Mouse (Mus musculus) CH12.LX (cell line): ENCODE results near the gene Tmx2. TPM values are rescaled to one million over a fixed set of nuclear protein-coding genes. Genes with fewer than 3 reads are reported as not detected.

Source experiments
- DNase-seq: peaks from one replicate; pipeline ENCODE4 v3.0.0-alpha.2; 2013; ENCODE audit errors: extremely low read depth
- H3K27ac ChIP-seq: 2 replicates; pipeline ENCODE4 v1.5.1; 2012; ENCODE audit warnings: low read depth, mild to moderate bottlenecking, control low read depth, moderate library complexity; ENCODE audit not compliant: insufficient read depth
- H3K27me3 ChIP-seq: replicated peaks from 2 replicates; pipeline ENCODE3; 2012; ENCODE audit warnings: inconsistent platforms
- H3K36me3 ChIP-seq, 2 experiments: replicated peaks in 1 of 2; 2 replicates each; pipeline versions ENCODE3 to v1.6.1; 2012; ENCODE audit warnings: inconsistent platforms in 1 of 2, low read length in 1 of 2, mild to moderate bottlenecking in 1 of 2, mixed read lengths in 1 of 2, moderate library complexity in 1 of 2; ENCODE audit not compliant: control insufficient read depth in 1 of 2, insufficient read depth in 1 of 2
- H3K4me1 ChIP-seq, 2 experiments: 2 replicates each; pipeline ENCODE4 v1.6.1; 2012; ENCODE audit warnings: inconsistent platforms in 1 of 2, moderate library complexity in 1 of 2; ENCODE audit not compliant: insufficient read depth in 2 of 2, control insufficient read depth in 1 of 2
- H3K4me2 ChIP-seq: 2 replicates; pipeline ENCODE4 v1.6.1; 2012; ENCODE audit warnings: low read depth, mild to moderate bottlenecking, control low read depth; ENCODE audit not compliant: poor library complexity, insufficient read depth, severe bottlenecking
- H3K4me3 ChIP-seq, 3 experiments: fragments of 150-350 bp in 1 of 3; sonication (generic) in 1 of 3; replicated peaks in 1 of 3; 2 replicates each; pipeline versions ENCODE3 to v1.5.1; 2011 to 2012; ENCODE audit warnings: low read depth in 2 of 3, low read length in 2 of 3, mild to moderate bottlenecking in 2 of 3, moderate library complexity in 2 of 3, control low read depth in 1 of 3, improper control_type of control experiment in 1 of 3, inconsistent platforms in 1 of 3, mixed read lengths in 1 of 3; ENCODE audit not compliant: poor library complexity in 1 of 3
- H3K79me2 ChIP-seq: replicated peaks from 2 replicates; pipeline ENCODE4 v1.6.1; 2012; ENCODE audit warnings: mild to moderate bottlenecking, moderate library complexity; ENCODE audit not compliant: control insufficient read depth, poor library complexity, insufficient read depth, severe bottlenecking; ENCODE audit errors: extremely low read depth
- H3K9ac ChIP-seq: 2 replicates; pipeline ENCODE4 v1.6.1; 2012; ENCODE audit warnings: low read depth, mild to moderate bottlenecking, control low read depth, moderate library complexity; ENCODE audit not compliant: insufficient read depth
- H3K9me3 ChIP-seq: replicated peaks from 2 replicates; pipeline ENCODE3; 2012; ENCODE audit warnings: low read length, inconsistent platforms, mixed read lengths
- CTCF ChIP-seq, 2 experiments: IDR thresholded peaks in 1 of 2; conservative IDR thresholded peaks in 1 of 2; 2 replicates each; pipeline ENCODE4 v1.5.1; 2011 to 2012; ENCODE audit warnings: low read depth in 2 of 2, low read length in 2 of 2, improper control_type of control experiment in 1 of 2, inconsistent platforms in 1 of 2, mild to moderate bottlenecking in 1 of 2, moderate library complexity in 1 of 2
- E2F4 ChIP-seq: IDR thresholded peaks from 2 replicates; pipeline ENCODE4 v1.6.1; 2011; ENCODE audit warnings: low read depth, low read length, improper control_type of control experiment; ENCODE audit not compliant: insufficient replicate concordance
- ELF1 ChIP-seq: IDR thresholded peaks from 2 replicates; pipeline ENCODE4 v1.6.1; 2014; ENCODE audit warnings: low read depth, mild to moderate bottlenecking, inconsistent platforms, low read length, improper control_type of control experiment
- EP300 ChIP-seq: IDR thresholded peaks from 2 replicates; pipeline ENCODE4 v1.6.1; 2011; ENCODE audit warnings: low read length, improper control_type of control experiment
- ETS1 ChIP-seq: conservative IDR thresholded peaks from 2 replicates; pipeline ENCODE4 v1.6.1; 2012; ENCODE audit warnings: low read depth, mild to moderate bottlenecking, inconsistent platforms, low read length, improper control_type of control experiment, moderate library complexity
- GABPA ChIP-seq: IDR thresholded peaks from 2 replicates; pipeline ENCODE4 v1.6.1; 2012; ENCODE audit warnings: low read depth, low read length, improper control_type of control experiment, inconsistent platforms; ENCODE audit not compliant: insufficient replicate concordance
- JUN ChIP-seq: IDR thresholded peaks from 2 replicates; pipeline ENCODE4 v1.6.1; 2011; ENCODE audit warnings: low read depth, mild to moderate bottlenecking, low read length, improper control_type of control experiment, moderate library complexity; ENCODE audit not compliant: insufficient read depth
- MEF2A ChIP-seq: IDR thresholded peaks from 2 replicates; pipeline ENCODE4 v1.6.1; 2014; ENCODE audit warnings: low read depth, mild to moderate bottlenecking, inconsistent platforms, low read length, improper control_type of control experiment, borderline replicate concordance
- MXI1 ChIP-seq: IDR thresholded peaks from 2 replicates; pipeline ENCODE4 v1.6.1; 2011; ENCODE audit warnings: mild to moderate bottlenecking, low read depth, low read length, improper control_type of control experiment
- NELFE ChIP-seq: IDR thresholded peaks from 2 replicates; pipeline ENCODE4 v1.6.1; 2011; ENCODE audit warnings: low read depth, low read length, improper control_type of control experiment
- NRF1 ChIP-seq: IDR thresholded peaks from 2 replicates; pipeline ENCODE4 v1.6.1; 2014; ENCODE audit warnings: low read depth, mild to moderate bottlenecking, inconsistent platforms, low read length, improper control_type of control experiment, moderate library complexity
- POLR2A ChIP-seq: IDR thresholded peaks from 2 replicates; pipeline ENCODE4 v1.6.1; 2011; ENCODE audit warnings: low read depth, mild to moderate bottlenecking, improper control_type of control experiment, low read length
- RCOR1 ChIP-seq: conservative IDR thresholded peaks from 2 replicates; pipeline ENCODE4 v1.6.1; 2012; ENCODE audit warnings: low read depth, mild to moderate bottlenecking, inconsistent platforms, low read length, improper control_type of control experiment
- UBTF ChIP-seq: IDR thresholded peaks from 2 replicates; pipeline ENCODE4 v1.6.1; 2012; ENCODE audit warnings: low read depth, mild to moderate bottlenecking, inconsistent platforms, low read length, improper control_type of control experiment, moderate library complexity
- ZC3H11A ChIP-seq: IDR thresholded peaks from 2 replicates; pipeline ENCODE4 v1.6.1; 2012; ENCODE audit warnings: low read depth, mild to moderate bottlenecking, inconsistent platforms, low read length, improper control_type of control experiment
- dilution Hi-C: fragments of 300-500 bp; cut with MboI; formaldehyde crosslinking; loops from 2 replicates; pipeline ENCODE4 v1.14.3; 2020; ENCODE audit warnings: low sequenced_read_pairs; ENCODE audit not compliant: extremely low pct_unique_long_range_greater_than_20kb, extremely low pct_ligation_motif_present
- in situ Hi-C: fragments of 300-500 bp; cut with MboI; formaldehyde crosslinking; loops from 3 replicates; pipeline ENCODE4 v1.14.3; 2019; ENCODE audit warnings: low sequenced_read_pairs, low pct_ligation_motif_present, low pct_unique_long_range_greater_than_20kb, mixed read lengths
- polyA plus RNA-seq: library from polyadenylated mRNA; unstranded; fragments of >175 nt; gene quantifications from 2 replicates; pipeline ENCODE4 v1.2.1, GENCODE M21; 2012; ENCODE audit warnings: low read depth; ENCODE audit not compliant: insufficient read length
- total RNA-seq, 2 experiments: library from RNA; depleted of rRNA; stranded (reverse); fragments of 300-350 nt in 1 of 2; fragments of >200 nt in 1 of 2; gene quantifications; 2 replicates each; pipeline ENCODE4 v1.2.3; 2012 to 2014

The Tmx2 gene
- total and polyA plus RNA-seq, 3 experiments, result 68.1 to 76.5 (median 70.4) TPM

DNA sequence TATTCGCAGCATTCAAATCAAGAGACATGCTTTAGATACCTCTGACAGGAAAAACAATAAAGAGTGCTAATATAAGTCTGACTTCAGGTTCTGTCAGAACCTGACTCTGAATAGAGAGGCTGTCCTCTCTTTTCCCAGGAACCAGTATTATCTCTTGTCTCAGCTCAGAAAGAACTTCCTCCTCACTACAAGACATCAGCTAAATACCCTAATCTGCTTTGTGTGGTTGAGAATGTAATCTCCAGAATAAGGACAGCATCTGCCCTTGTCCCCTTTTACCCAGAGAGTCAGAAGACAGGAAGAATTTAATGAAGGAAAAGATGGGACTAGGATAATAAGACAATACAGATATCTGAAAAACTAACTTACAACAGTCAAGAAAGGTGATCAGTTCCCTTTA, 24.6 kb upstream of the Tmx2 start:
- Histone ChIP-seq H3K9me3 (no peaks in the 10 kb centered on the region), H3K4me1 (peaks cover 0 to 17% of the 10 kb centered on the region in 2 experiments; a peak in 3 of 4 replicates), H3K9ac (no peak overlapping the region), H3K4me3 (no peak overlapping the region), H3K79me2 (peaks cover 18% of the 10 kb centered on the region), H3K36me3 (peaks cover 22 to 76% of the 10 kb centered on the region in 2 experiments), H3K27me3 (no peaks in the 10 kb centered on the region), H3K4me2 (no peak overlapping the region), H3K27ac (no peak overlapping the region)
- TF ChIP-seq ELF1 (no peak), NRF1 (no peak), ETS1 (no peak), ZC3H11A (no peak)
- dilution Hi-C loops (no loop called here), in situ Hi-C loops (no loop called here)
- DNase-seq, result no peak

DNA sequence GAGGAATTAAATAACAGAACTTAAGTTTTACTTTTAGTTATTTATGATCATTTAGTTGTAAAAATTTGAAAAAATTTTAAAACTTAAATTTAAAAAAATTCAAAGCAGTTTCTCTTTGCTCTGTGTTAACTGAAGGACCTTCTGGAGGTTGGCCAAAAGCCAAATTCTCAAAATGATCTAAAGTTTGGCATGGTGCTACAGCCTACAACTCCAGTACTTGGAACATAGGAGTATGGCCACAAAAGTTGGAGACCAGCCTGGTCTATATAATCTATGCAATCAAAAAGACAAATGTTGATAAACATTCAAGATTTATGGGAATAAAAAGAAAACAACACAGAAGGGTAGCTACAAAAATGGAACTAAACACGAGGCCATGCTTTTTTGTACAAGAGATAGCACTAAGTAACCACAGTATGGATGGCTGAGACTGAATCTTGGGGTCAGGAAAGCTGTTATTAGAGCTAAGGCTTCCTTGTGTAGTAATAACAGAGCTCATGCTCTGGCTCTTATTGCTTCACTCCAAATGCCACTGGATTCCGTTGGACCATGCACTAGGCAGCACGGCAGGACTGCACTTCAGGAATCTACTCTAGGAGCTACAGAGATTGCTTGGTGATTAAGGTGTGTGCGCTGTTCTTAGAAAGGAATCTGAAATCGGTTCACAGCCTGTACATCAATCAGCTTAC, 16.2 kb upstream of the Tmx2 start:
- no peaks in the 10 kb centered on the region for H3K9me3 ChIP-seq
- H3K27ac ChIP-seq, result no peak overlapping the region
- H3K4me3 ChIP-seq, result no peak overlapping the region
- no peak overlapping the region for H3K4me2 ChIP-seq
- in situ Hi-C loops, result no loop called here
- TF ChIP-seq RCOR1 (no peak), EP300 (no peak), JUN (no peak), E2F4 (no peak), NELFE (no peak), GABPA (no peak), MEF2A (no peak)
- H3K27me3 ChIP-seq, result no peaks in the 10 kb centered on the region
- H3K36me3 ChIP-seq, result peaks cover 43 to 81% of the 10 kb centered on the region in 2 experiments
- dilution Hi-C loops, result no loop called here
- H3K4me1 ChIP-seq, result no peaks in the 10 kb centered on the region
- no peak for DNase-seq
- no peak overlapping the region for H3K9ac ChIP-seq
- H3K79me2 ChIP-seq, result no peaks in the 10 kb centered on the region

DNA sequence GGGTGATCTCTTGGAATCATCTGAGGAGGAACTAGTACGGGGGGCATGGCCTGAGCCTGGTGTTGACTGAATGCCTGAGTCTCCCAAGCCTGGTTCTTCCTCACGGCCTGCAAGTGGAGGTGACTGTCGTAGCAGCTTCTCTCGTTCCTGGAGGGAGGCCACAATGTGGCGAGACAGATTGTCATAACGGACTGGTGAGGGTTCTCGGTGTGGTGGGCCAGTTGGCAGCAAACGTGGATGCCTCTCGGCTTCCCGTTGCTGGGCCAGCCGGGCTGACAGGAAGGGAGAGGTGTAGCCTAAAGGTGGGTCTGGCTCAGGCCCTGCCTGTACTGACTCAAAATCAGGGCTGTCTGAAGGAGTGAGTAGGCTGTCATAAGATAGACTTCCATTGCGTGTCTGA, 11.1 kb upstream of the Tmx2 start:
- Histone ChIP-seq H3K9me3 (no peaks in the 10 kb centered on the region), H3K27me3 (no peaks in the 10 kb centered on the region), H3K4me1 (peaks cover 0 to 4% of the 10 kb centered on the region in 2 experiments; a peak in 1 of 4 replicates), H3K27ac (no peak overlapping the region), H3K79me2 (0 out of 2 replicates have a peak, but pooled peaks cover 2% of the 10 kb centered on the region), H3K36me3 (peaks cover 67 to 93% of the 10 kb centered on the region in 2 experiments), H3K4me2 (no peak overlapping the region), H3K9ac (no peak overlapping the region), H3K4me3 (no peak overlapping the region)
- DNase-seq, result no peak
- dilution Hi-C loops (no loop called here), in situ Hi-C loops (no loop called here)
- TF ChIP-seq POLR2A, result peak; percentile 19; the same call in 1 of the 2 replicates
- no peak for TF ChIP-seq GABPA
- no peak for TF ChIP-seq UBTF
- no peak for TF ChIP-seq MXI1
- no peak for TF ChIP-seq CTCF (conservative IDR thresholded peaks at IDR 0.05 in 1 of 2, IDR thresholded peaks at IDR 0.05 in 1 of 2; ENCODE audit: low read depth in 2 of 2, low read length in 2 of 2)
